Mouse (Mus musculus): ENCODE results near the gene Nsdhl.

Nsdhl gene

GRCm38 (mm10) chrX:72917884-72918681, at the start of gene Nsdhl, which contains the start of gene Cetn2:
Nsdhl (plus strand) TSS chrX:72918557.
Cetn2 (minus strand) TSS chrX:72918411.
- in situ Hi-C loops (cut with MboI, MseI), result no loop called here

GRCm38 (mm10) chrX:72895388-72896054, 22.8 kb upstream of the Nsdhl start:
- in situ Hi-C loops (cut with MboI, MseI), result no loop called here

- in situ Hi-C loops (cut with MboI, MseI), result no loop called here
Measured at GRCm38 (mm10) chrX:72896055-72896437, 22.3 kb upstream of the Nsdhl start.

GRCm38 (mm10) chrX:72902530-72902929, 15.8 kb upstream of the Nsdhl start:
- in situ Hi-C loops (cut with MboI, MseI), result no loop called here

- in situ Hi-C loops (cut with MboI, MseI), result no loop called here
Measured at GRCm38 (mm10) chrX:72907619-72908403, 10.5 kb upstream of the Nsdhl start.

GRCm38 (mm10) chrX:72908404-72908741, 10.0 kb upstream of the Nsdhl start:
- in situ Hi-C loops (cut with MboI, MseI), result no loop called here

GRCm38 (mm10) chrX:72911611-72912010, 6.7 kb upstream of the Nsdhl start:
- in situ Hi-C loops (cut with MboI, MseI), result no loop called here

GRCm38 (mm10) chrX:72918682-72919059, 314 bp downstream of the Nsdhl start:
- in situ Hi-C loops (cut with MboI, MseI), result no loop called here

GRCm38 (mm10) chrX:72921391-72921790, 3.0 kb downstream of the Nsdhl start:
- in situ Hi-C loops (cut with MboI, MseI), result no loop called here

- in situ Hi-C loops (cut with MboI, MseI), result no loop called here
Measured at GRCm38 (mm10) chrX:72953464-72953863, 35.1 kb downstream of the Nsdhl start.

GRCm38 (mm10) chrX:72956486-72956885, 38.1 kb downstream of the Nsdhl start:
- in situ Hi-C loops (cut with MboI, MseI), result no loop called here

- in situ Hi-C loops (cut with MboI, MseI), result no loop called here
Measured at GRCm38 (mm10) chrX:72960431-72960830, 42.1 kb downstream of the Nsdhl start.

- in situ Hi-C loops (cut with MboI, MseI), result no loop called here
Measured at GRCm38 (mm10) chrX:72961511-72961910, 43.2 kb downstream of the Nsdhl start.

- in situ Hi-C loops (cut with MboI, MseI), result no loop called here
Measured at GRCm38 (mm10) chrX:72962743-72963142, 44.4 kb downstream of the Nsdhl start.

GRCm38 (mm10) chrX:72982831-72983230, 64.5 kb downstream of the Nsdhl start:
- in situ Hi-C loops (cut with MboI, MseI), result loop anchor here (10.0 kb wide), 1 partner anchor 698 kb away; no protein-coding TSS in a partner anchor

- in situ Hi-C loops (cut with MboI, MseI), result loop anchor here (10.0 kb wide), 1 partner anchor 701 kb away; no protein-coding TSS in a partner anchor
Measured at GRCm38 (mm10) chrX:72985607-72986006, 67.2 kb downstream of the Nsdhl start.

GRCm38 (mm10) chrX:72986841-72987519, 68.6 kb downstream of the Nsdhl start, which contains the start of gene Zfp185:
Zfp185 (plus strand) TSS chrX:72987339.
- in situ Hi-C loops (cut with MboI, MseI), result loop anchor here (10.0 kb wide), 1 partner anchor 702 kb away; no protein-coding TSS in a partner anchor

GRCm38 (mm10) chrX:72987520-72987905, 69.2 kb downstream of the Nsdhl start:
- in situ Hi-C loops (cut with MboI, MseI), result loop anchor here (10.0 kb wide), 1 partner anchor 703 kb away; no protein-coding TSS in a partner anchor

GRCm38 (mm10) chrX:72988431-72988830, 70.1 kb downstream of the Nsdhl start:
- in situ Hi-C loops (cut with MboI, MseI), result loop anchor here (10.0 kb wide), 1 partner anchor 704 kb away; no protein-coding TSS in a partner anchor

GRCm38 (mm10) chrX:72990581-72990980, 72.2 kb downstream of the Nsdhl start:
- in situ Hi-C loops (cut with MboI, MseI), result no loop called here

- in situ Hi-C loops (cut with MboI, MseI), result no loop called here
Measured at GRCm38 (mm10) chrX:72992291-72992919, 74.0 kb downstream of the Nsdhl start.

All from T-helper 2 cell (primary cell).